Mouse (Mus musculus): ENCODE data around the gene Satb2. TPM values are rescaled to one million over a fixed set of nuclear protein-coding genes. Genes with fewer than 3 reads are reported as not detected.

The Satb2 gene
- 0.14 and 0.27 TPM in 2 replicates for polyA plus RNA-seq (2015; fragmentation: Nextera tagmentation; extraction: Ambion mirVana)

DNA sequence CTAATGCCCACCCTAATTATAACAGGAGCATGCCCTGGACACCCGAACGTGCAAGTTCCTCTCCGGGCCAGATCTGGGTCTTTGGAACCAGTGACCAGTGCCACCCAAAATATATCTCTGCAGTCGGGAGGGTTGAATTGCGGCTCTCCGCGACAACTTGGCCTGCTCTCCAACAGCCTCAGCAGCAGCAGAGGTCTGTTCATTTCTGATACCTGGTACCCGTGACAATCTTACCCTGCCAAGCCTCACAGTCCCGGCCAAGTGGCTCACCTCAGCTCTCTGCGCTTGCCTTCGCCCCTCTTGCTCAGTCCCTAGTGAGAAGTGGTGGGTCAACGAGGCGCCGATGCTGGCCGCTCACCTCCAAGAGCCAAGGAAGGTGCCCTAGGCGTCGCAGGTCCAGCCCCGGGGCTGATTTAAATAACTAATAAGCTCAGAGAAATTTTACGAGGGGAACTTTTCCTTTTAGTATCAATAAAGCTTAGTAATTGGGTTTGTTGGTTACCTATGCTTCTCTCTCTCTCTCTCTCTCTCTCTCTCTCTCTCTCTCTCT lies at the start of gene Satb2:
Satb2 (minus strand) TSS at position 500 of the 550 bp plus-strand sequence.

Small RNAs within 50 kb of the gene (microRNA-seq; reads per million reads assigned to microRNA genes)
- gene Gm23943 (ENCODE audit: borderline replicate concordance, insufficient number of aligned reads): not detected
